ENCODE assay signal across 13 mouse cellular contexts in the genomic region with DNA sequence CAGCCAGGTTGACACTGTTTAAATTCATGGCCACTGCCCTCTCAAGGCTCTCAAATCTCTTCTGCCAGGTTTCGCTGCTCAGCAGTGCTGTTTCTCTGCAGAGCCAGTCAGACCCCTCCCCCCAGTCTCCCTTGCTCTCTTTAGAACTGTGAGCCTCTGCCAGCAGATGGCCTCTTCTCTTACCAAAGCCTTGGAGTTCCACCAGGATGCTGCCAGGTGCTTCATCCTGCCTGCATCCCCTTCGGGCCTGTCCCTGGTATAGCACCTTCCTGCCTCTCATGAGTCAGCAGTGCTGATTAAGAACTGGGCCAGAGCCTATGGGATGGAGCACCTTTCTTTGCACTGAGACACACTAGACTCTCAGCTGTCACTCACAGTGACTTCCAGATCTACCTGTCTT.
DNase-seq lines count a peak whose midpoint lies in the region; ATAC-seq lines count a peak whose summit lies in the region.
"Had no signal": no experiment of that assay in that cellular context is flagged by ENCODE, and none has a peak within 500 bp of the region (broad histone marks: within the 10 kb centered on the region; RNA-seq: fewer than 3 reads in every experiment).

No protein-coding gene starts in this region.

- no peaks in the 10 kb centered on the region for H3K27me3 ChIP-seq in hindbrain, embryonic 11.5 days (ENCODE audit: control insufficient read depth, insufficient read depth, low read length)
- no peaks in the 10 kb centered on the region for H3K27me3 ChIP-seq in hindbrain, embryonic 12.5 days
- H3K27me3 ChIP-seq: intestine, embryonic 15.5 days had no signal

- no peak overlapping the region for H3K27ac ChIP-seq in hindbrain, embryonic 11.5 days (ENCODE audit: low read depth, low read length)
- no peak overlapping the region for H3K27ac ChIP-seq in hindbrain, embryonic 12.5 days
- H3K27ac ChIP-seq: intestine, embryonic 15.5 days had no signal

- peak; percentile 8 for DNase-seq in hindbrain, embryonic 11.5 days (ENCODE audit: low spot score)
- DNase-seq in thymus, postnatal 0 days (ENCODE audit: low spot score), result peak; percentile 7
- no peak for DNase-seq in thymus, adult 18-20 months
- peak; percentile 60 for DNase-seq in cerebellum, postnatal 10 days
- no peak for DNase-seq in gastrocnemius, postnatal 4 days (ENCODE audit: low spot score in 2 of 2)
- no peak for DNase-seq in urinary bladder, postnatal 4 days (ENCODE audit: low spot score in 2 of 2)
- DNase-seq: adrenal gland, adult 2 months; kidney, postnatal 10 days; liver; lung, embryonic 14.5 days; right cerebral cortex, adult 18-20 months had no signal

- H3K9ac ChIP-seq in hindbrain, embryonic 11.5 days (ENCODE audit: low read depth, low read length), result no peak overlapping the region; the same call in 1 of the 2 replicates
- H3K9ac ChIP-seq in hindbrain, embryonic 12.5 days, result no peak overlapping the region
- H3K9ac ChIP-seq: intestine, embryonic 15.5 days; lung, embryonic 14.5 days had no signal

- no peak overlapping the region for H3K4me3 ChIP-seq in hindbrain, embryonic 11.5 days (ENCODE audit: low read depth, low read length)
- H3K4me3 ChIP-seq in hindbrain, embryonic 12.5 days, result no peak overlapping the region
- H3K4me3 ChIP-seq: intestine, embryonic 15.5 days had no signal

- no peaks in the 10 kb centered on the region for H3K4me1 ChIP-seq in hindbrain, embryonic 11.5 days (replicated peaks; ENCODE audit: control insufficient read depth, insufficient read depth, low read length)
- H3K4me1 ChIP-seq in hindbrain, embryonic 12.5 days, result no peaks in the 10 kb centered on the region; the same call in 1 of the 2 replicates
- H3K4me1 ChIP-seq: intestine, embryonic 15.5 days had no signal

- no peak for ATAC-seq in hindbrain, embryonic 11.5 days (ENCODE audit: low FRiP score)
- ATAC-seq in hindbrain, embryonic 12.5 days (ENCODE audit: low FRiP score), result no peak
- ATAC-seq: intestine, embryonic 15.5 days had no signal

- whole genome bisulfite sequencing in hindbrain, embryonic 11.5 days, result 43% methylated on average over 2 of the region's 2 CpGs
- WGBS in hindbrain, embryonic 12.5 days, result 60% methylated on average over 2 of the region's 2 CpGs

- H3K9me3 ChIP-seq in hindbrain, embryonic 11.5 days (ENCODE audit: control insufficient read depth, low read length), result no peaks in the 10 kb centered on the region
- H3K9me3 ChIP-seq in hindbrain, embryonic 12.5 days (replicated peaks), result no peaks in the 10 kb centered on the region
- H3K9me3 ChIP-seq: intestine, embryonic 15.5 days had no signal

- no peak overlapping the region for H3K4me2 ChIP-seq in hindbrain, embryonic 11.5 days (replicated peaks; ENCODE audit: low read depth, low read length)
- no peak overlapping the region for H3K4me2 ChIP-seq in hindbrain, embryonic 12.5 days (replicated peaks)
- H3K4me2 ChIP-seq: intestine, embryonic 15.5 days; lung, embryonic 14.5 days had no signal

- no peaks in the 10 kb centered on the region for H3K36me3 ChIP-seq in hindbrain, embryonic 11.5 days (ENCODE audit: control insufficient read depth, insufficient read depth, low read length)
- no peaks in the 10 kb centered on the region for H3K36me3 ChIP-seq in hindbrain, embryonic 12.5 days

Comparison
In these comparisons a context has a peak if more than half of its experiments do, and no peak if none do; other contexts are left out.
1. DNase-seq: peak in hindbrain, embryonic 11.5 days (single experiment), thymus, postnatal 0 days (single experiment) and cerebellum, postnatal 10 days (2 of 2); none in thymus, adult 18-20 months (0 of 2), gastrocnemius, postnatal 4 days (0 of 2) and urinary bladder, postnatal 4 days (0 of 2).